Mouse (Mus musculus) intestine, embryonic 16.5 days (tissue): Measurements from ENCODE around the gene Gm21973. TPM values are rescaled to one million over a fixed set of nuclear protein-coding genes. Genes with fewer than 3 reads are reported as not detected.

Experiments
- ATAC-seq: fragments of 200-750 bp; cut with Nextera tagmentation; 2 replicates; pipeline ENCODE4 v1.8.0; 2017; ENCODE audit warnings: moderate TSS enrichment, moderate library complexity
- H3K27ac ChIP-seq: fragments of 300-500 bp; sonication (generic); 2 replicates; pipeline ENCODE4 v1.5.1; 2014; ENCODE audit warnings: mild to moderate bottlenecking, low read length
- H3K27me3 ChIP-seq: fragments of 300-500 bp; sonication (generic); replicated peaks from 2 replicates; pipeline ENCODE4 v1.6.1; 2014; ENCODE audit warnings: low read length, control low read depth, mixed read lengths; ENCODE audit not compliant: control insufficient read depth, insufficient read depth
- H3K36me3 ChIP-seq: fragments of 300-500 bp; sonication (generic); 2 replicates; pipeline ENCODE4 v1.6.1; 2014; ENCODE audit warnings: low read length, control low read depth; ENCODE audit not compliant: control insufficient read depth, insufficient read depth
- H3K4me1 ChIP-seq: fragments of 300-500 bp; sonication (generic); 2 replicates; pipeline ENCODE4 v1.6.1; 2014; ENCODE audit warnings: low read length, control low read depth, mixed read lengths; ENCODE audit not compliant: control insufficient read depth, insufficient read depth
- H3K4me2 ChIP-seq: fragments of 300-500 bp; sonication (generic); 2 replicates; pipeline ENCODE4 v1.6.1; 2014; ENCODE audit warnings: low read depth, low read length, control low read depth
- H3K4me3 ChIP-seq: fragments of 300-500 bp; sonication (generic); 2 replicates; pipeline ENCODE4 v1.5.1; 2014; ENCODE audit warnings: mild to moderate bottlenecking, low read length
- H3K9ac ChIP-seq: fragments of 300-500 bp; sonication (generic); 2 replicates; pipeline ENCODE4 v1.6.1; 2014; ENCODE audit warnings: low read depth, low read length
- H3K9me3 ChIP-seq: fragments of 300-500 bp; sonication (generic); 2 replicates; pipeline ENCODE4 v1.6.1; 2016; ENCODE audit warnings: low read length, control low read depth; ENCODE audit not compliant: control insufficient read depth
- WGBS: fragments of 180-500 bp; shearing (Covaris S2); extraction: QIAGEN DNeasy Blood & Tissue Kit; methylation state at CpG from one replicate; pipeline ENCODE4 v1.1.7; 2014; 5-methylcytosine and 5-hydroxymethylcytosine counted together
- polyA plus RNA-seq: library from polyadenylated mRNA; unstranded; fragments of >200 nt; fragmentation: Nextera tagmentation; extraction: Ambion mirVana; gene quantifications from 2 replicates; pipeline ENCODE4 v1.2.1, GENCODE M21; 2015

Gene Gm21973
- polyA plus RNA-seq, 1 experiment from 2014 or later, result not detected

DNA sequence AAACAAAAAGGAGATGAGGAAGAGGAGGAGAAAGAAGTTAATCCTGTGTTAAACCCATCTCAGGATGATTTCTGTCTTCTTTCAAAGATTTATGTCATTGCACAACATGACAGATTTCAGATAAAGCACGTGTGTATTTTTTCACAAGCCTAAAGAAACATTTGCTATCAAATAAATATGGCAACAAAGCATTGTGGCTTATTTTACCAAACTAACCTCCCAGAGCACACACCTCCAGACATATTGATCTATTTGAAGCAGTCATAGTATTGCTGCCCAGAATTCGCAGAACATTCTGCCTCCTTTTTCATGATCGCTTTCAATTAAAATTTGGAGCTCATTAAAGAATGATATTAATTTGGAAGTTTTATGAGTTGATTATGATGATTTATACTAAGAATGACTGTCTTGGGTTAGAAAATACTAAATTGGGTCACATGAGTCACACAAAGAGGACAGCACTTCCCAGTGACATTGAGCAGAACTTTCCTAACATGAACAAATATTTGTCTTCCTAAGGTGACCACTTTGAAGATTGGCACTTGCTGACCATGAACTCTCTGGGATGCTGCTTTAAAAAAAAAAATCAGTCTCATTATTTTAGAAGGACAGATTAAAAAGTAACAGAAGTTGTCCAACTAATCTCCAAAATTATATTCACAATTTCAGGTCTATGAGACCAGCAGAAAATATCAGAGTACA, 54.7 kb downstream of the Gm21973 start:
- Histone ChIP-seq H3K27ac (no peak overlapping the region), H3K9me3 (no peaks in the 10 kb centered on the region), H3K4me1 (no peaks in the 10 kb centered on the region), H3K4me2 (no peak overlapping the region), H3K27me3 (no peaks in the 10 kb centered on the region), H3K36me3 (no peaks in the 10 kb centered on the region), H3K9ac (no peak overlapping the region), H3K4me3 (no peak overlapping the region)
- 82% methylated on average over 3 of the region's 3 CpGs for WGBS
- ATAC-seq, result no peak

DNA sequence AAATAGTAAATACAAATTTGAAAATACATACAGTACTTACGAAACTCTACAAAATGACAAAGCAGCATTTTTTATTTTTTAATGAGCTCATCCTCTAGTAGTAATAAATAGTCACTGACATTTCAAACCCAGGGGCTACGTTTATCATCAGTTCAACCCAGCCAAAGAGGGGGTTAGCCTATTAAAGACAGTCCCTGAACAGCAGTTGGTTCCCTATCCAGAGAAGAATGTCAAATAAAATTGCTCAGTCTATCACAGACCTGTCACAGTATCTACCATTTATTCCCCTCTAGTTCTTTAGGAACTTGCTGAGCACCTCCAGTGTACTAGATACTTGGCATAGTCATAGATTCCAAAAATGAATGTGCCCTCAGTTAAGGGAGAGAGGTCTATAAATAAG, 62.1 kb downstream of the Gm21973 start:
- WGBS, result 79% methylated on average over 2 of the region's 2 CpGs
- no peak overlapping the region for H3K9ac ChIP-seq
- no peaks in the 10 kb centered on the region for H3K9me3 ChIP-seq
- H3K36me3 ChIP-seq, result no peaks in the 10 kb centered on the region
- no peaks in the 10 kb centered on the region for H3K4me1 ChIP-seq
- no peak overlapping the region for H3K4me3 ChIP-seq
- H3K27me3 ChIP-seq, result no peaks in the 10 kb centered on the region
- no peak overlapping the region for H3K4me2 ChIP-seq
- no peak overlapping the region for H3K27ac ChIP-seq
- ATAC-seq, result no peak

DNA sequence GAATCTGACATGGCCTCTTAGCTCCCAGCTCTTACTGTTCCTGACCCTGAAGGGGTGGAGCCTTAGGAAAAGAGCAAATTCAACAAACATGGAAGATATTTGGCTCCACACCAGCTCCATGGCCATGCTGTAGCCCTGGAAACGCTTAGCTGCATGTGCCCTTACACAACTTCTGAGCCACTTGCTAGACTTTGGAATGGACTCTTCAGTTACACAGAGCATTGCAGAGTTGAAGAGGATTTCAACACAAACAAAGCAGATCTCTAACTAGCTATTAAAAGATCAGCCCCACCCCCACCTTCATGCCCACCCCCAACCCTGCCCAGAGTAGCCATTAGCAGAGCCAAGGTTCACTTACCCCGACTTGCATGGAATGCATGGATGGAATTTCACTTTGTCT, 74.6 kb downstream of the Gm21973 start:
- Histone ChIP-seq H3K4me1 (no peaks in the 10 kb centered on the region), H3K27ac (no peak overlapping the region), H3K36me3 (no peaks in the 10 kb centered on the region), H3K9me3 (no peaks in the 10 kb centered on the region), H3K27me3 (no peaks in the 10 kb centered on the region), H3K9ac (no peak overlapping the region), H3K4me2 (no peak overlapping the region), H3K4me3 (no peak overlapping the region)
- 0 out of 2 replicates have a peak, but pooled peaks have one; percentile 38 for ATAC-seq
- 60% methylated on average over 2 of the region's 2 CpGs for WGBS

GRCm38 (mm10) chr15:10400415-10400814, 75.2 kb downstream of the Gm21973 start:
- no peaks in the 10 kb centered on the region for H3K36me3 ChIP-seq
- no peaks in the 10 kb centered on the region for H3K4me1 ChIP-seq
- no peaks in the 10 kb centered on the region for H3K9me3 ChIP-seq
- H3K27me3 ChIP-seq, result no peaks in the 10 kb centered on the region
- no peak overlapping the region for H3K4me2 ChIP-seq
- no peak overlapping the region for H3K4me3 ChIP-seq
- no peak overlapping the region for H3K9ac ChIP-seq
- no peak for ATAC-seq
- H3K27ac ChIP-seq, result no peak overlapping the region
- WGBS, result 62% methylated on average over 3 of the region's 3 CpGs

DNA sequence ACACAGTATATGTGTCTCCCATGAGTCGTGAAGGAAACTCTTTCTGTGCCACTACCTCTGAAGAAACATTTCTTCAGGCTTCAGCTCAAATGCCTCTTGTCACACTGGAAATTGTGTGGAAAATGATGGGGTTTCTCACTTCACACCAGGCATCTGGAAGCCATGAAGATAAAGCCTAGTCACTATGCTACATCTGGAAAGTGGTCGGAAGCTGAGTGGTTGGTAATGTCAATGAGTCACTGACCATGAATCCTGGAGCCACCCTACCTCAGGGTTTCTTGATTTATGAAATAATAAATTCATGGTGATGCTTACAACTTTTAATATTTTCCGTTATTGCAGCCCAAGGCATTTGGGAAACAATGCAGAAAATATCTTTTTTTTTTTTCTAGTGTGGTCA, 84.7 kb downstream of the Gm21973 start:
- no peaks in the 10 kb centered on the region for H3K4me1 ChIP-seq
- ATAC-seq, result no peak
- no peak overlapping the region for H3K27ac ChIP-seq
- no peak overlapping the region for H3K9ac ChIP-seq
- no peaks in the 10 kb centered on the region for H3K9me3 ChIP-seq
- no peaks in the 10 kb centered on the region for H3K36me3 ChIP-seq
- 86% methylated on average over 3 of the region's 3 CpGs for whole genome bisulfite sequencing
- H3K27me3 ChIP-seq, result no peaks in the 10 kb centered on the region
- H3K4me3 ChIP-seq, result no peak overlapping the region
- H3K4me2 ChIP-seq, result no peak overlapping the region

DNA sequence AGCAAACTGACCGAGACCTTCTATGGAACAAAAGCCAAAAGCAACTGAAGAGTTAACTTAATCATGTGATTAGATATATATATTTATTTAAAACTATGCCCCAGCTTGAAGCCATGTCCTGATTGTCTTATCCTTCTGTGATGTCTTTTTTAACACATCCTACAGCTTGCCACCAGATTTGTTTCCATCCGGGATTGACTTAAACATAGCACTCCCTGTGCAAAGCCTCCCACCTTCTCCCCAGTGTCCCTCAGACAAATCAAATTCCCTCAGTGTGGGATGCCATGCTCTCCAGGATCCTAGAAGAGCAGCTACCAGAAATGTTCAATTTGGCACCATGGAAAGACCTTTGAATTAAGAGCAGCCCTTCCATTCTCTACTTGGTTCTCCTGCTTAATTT, 85.7 kb downstream of the Gm21973 start:
- no peak overlapping the region for H3K4me3 ChIP-seq
- no peak overlapping the region for H3K4me2 ChIP-seq
- no peak overlapping the region for H3K27ac ChIP-seq
- WGBS, result 79% methylated on average over 2 of the region's 2 CpGs
- H3K27me3 ChIP-seq, result no peaks in the 10 kb centered on the region
- ATAC-seq, result no peak
- no peaks in the 10 kb centered on the region for H3K9me3 ChIP-seq
- no peaks in the 10 kb centered on the region for H3K36me3 ChIP-seq
- no peak overlapping the region for H3K9ac ChIP-seq
- H3K4me1 ChIP-seq, result no peaks in the 10 kb centered on the region

GRCm38 (mm10) chr15:10413656-10414055, 88.5 kb downstream of the Gm21973 start:
- no peak for ATAC-seq
- no peak overlapping the region for H3K4me3 ChIP-seq
- WGBS, result 84% methylated on average over 6 of the region's 6 CpGs

DNA sequence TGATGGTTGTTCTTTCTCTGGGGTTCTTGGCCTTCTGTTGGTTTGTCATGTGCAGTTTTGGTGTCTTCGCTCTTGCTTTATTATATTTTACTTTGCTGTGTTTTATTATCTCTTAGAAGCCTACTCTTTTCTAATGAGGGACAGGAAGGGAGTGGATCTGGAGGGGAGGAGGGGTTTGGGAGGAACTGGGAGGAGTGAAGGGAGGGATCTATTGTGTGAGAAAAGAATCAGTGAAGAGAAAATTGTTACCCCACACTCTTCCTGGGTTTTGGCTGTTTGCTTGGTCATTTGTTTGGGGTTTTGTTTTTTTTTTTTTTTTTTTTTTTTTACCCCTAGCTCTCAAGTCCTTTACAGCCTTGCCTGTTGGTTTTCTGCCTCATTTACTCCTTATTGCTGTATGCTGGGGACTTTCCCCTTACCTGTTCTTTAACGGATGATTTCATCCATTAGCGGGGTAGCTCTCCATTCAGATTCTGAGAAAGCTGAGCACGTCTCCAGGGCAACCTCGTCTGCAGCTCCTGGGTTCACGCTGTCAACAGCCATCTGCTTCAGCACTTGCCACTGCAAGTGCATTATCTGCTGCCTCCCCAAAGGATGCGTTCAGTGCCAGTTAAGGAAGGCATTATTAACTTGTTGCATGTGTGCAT, 96.1 kb downstream of the Gm21973 start:
- no peak overlapping the region for H3K27ac ChIP-seq
- no peaks in the 10 kb centered on the region for H3K36me3 ChIP-seq
- whole genome bisulfite sequencing, result 31% methylated on average over 7 of the region's 7 CpGs
- H3K4me2 ChIP-seq, result no peak overlapping the region
- H3K9me3 ChIP-seq, result no peaks in the 10 kb centered on the region
- no peak for ATAC-seq
- no peak overlapping the region for H3K9ac ChIP-seq
- H3K4me1 ChIP-seq, result no peaks in the 10 kb centered on the region
- no peaks in the 10 kb centered on the region for H3K27me3 ChIP-seq
- H3K4me3 ChIP-seq, result no peak overlapping the region

More at GRCm38 (mm10) chr15:10413656-10414055, 88.5 kb downstream of the Gm21973 start:
- no peak overlapping the region for H3K9ac ChIP-seq
- H3K9me3 ChIP-seq, result no peaks in the 10 kb centered on the region
- no peaks in the 10 kb centered on the region for H3K36me3 ChIP-seq
- no peaks in the 10 kb centered on the region for H3K4me1 ChIP-seq
- H3K27me3 ChIP-seq, result no peaks in the 10 kb centered on the region
- H3K27ac ChIP-seq, result no peak overlapping the region
- H3K4me2 ChIP-seq, result no peak overlapping the region

- 65% methylated on average over 1 of the region's 1 CpGs for WGBS
- Histone ChIP-seq H3K9me3 (no peaks in the 10 kb centered on the region), H3K36me3 (no peaks in the 10 kb centered on the region), H3K27ac (no peak overlapping the region), H3K4me3 (no peak overlapping the region), H3K4me1 (no peaks in the 10 kb centered on the region), H3K4me2 (no peak overlapping the region), H3K9ac (no peak overlapping the region), H3K27me3 (no peaks in the 10 kb centered on the region)
- no peak for ATAC-seq
Observed at GRCm38 (mm10) chr15:10421785-10422144, 96.6 kb downstream of the Gm21973 start.
